Mouse (Mus musculus) liver, embryonic 14.5 days (tissue): ENCODE data around the gene Tmem117. TPM values are rescaled to one million over a fixed set of nuclear protein-coding genes. Genes with fewer than 3 reads are reported as not detected.

ENCODE experiments used
- ATAC-seq: fragments of 200-750 bp; cut with Nextera tagmentation; 2 replicates; pipeline ENCODE4 v1.8.0; 2017; ENCODE audit warnings: moderate number of reproducible peaks, mild to moderate bottlenecking, moderate library complexity; ENCODE audit not compliant: insufficient read depth
- DNase-seq, 3 experiments: peaks; one replicate each; pipeline ENCODE4 v3.0.0-alpha.2; 2012 to 2013; ENCODE audit warnings: low read depth in 3 of 3, low spot score in 3 of 3
- H3K27ac ChIP-seq: fragments of 300-500 bp; sonication (generic); 2 replicates; pipeline ENCODE4 v1.5.1; 2014; ENCODE audit warnings: moderate library complexity, mild to moderate bottlenecking, control low read depth, inconsistent platforms
- H3K27me3 ChIP-seq: fragments of 300-500 bp; sonication (generic); 2 replicates; pipeline ENCODE4 v1.6.1; 2014; ENCODE audit warnings: mild to moderate bottlenecking, low read length, moderate library complexity; ENCODE audit not compliant: control insufficient read depth, insufficient read depth
- H3K36me3 ChIP-seq: fragments of 300-500 bp; sonication (generic); replicated peaks from 2 replicates; pipeline ENCODE4 v1.6.1; 2014; ENCODE audit warnings: low read depth; ENCODE audit not compliant: control insufficient read depth, insufficient read depth
- H3K4me1 ChIP-seq, 2 experiments: fragments of 200-500 bp in 1 of 2; fragments of 300-500 bp in 1 of 2; sonication (generic) in 1 of 2; replicated peaks; 2 replicates each; pipeline ENCODE4 v1.6.1; 2012 to 2014; ENCODE audit warnings: antibody characterized with exemption in 1 of 2, inconsistent platforms in 1 of 2, low read length in 1 of 2; ENCODE audit not compliant: control insufficient read depth in 2 of 2, insufficient read depth in 2 of 2
- H3K4me2 ChIP-seq: fragments of 300-500 bp; sonication (generic); 2 replicates; pipeline ENCODE4 v1.6.1; 2014; ENCODE audit warnings: low read depth, mild to moderate bottlenecking, control low read depth, moderate library complexity
- H3K4me3 ChIP-seq, 2 experiments: fragments of 200-500 bp in 1 of 2; fragments of 300-500 bp in 1 of 2; sonication (generic) in 1 of 2; 2 replicates each; pipeline ENCODE4 v1.5.1; 2012 to 2014; ENCODE audit warnings: low read depth in 2 of 2, low read length in 2 of 2, mild to moderate bottlenecking in 2 of 2, control low read depth in 1 of 2, inconsistent platforms in 1 of 2, moderate library complexity in 1 of 2; ENCODE audit not compliant: insufficient read depth in 1 of 2
- H3K9ac ChIP-seq: fragments of 300-500 bp; sonication (generic); replicated peaks from 2 replicates; pipeline ENCODE4 v1.6.1; 2014; ENCODE audit warnings: mild to moderate bottlenecking, control low read depth, moderate library complexity
- H3K9me3 ChIP-seq: fragments of 300-500 bp; sonication (generic); 2 replicates; pipeline ENCODE4 v1.6.1; 2016; ENCODE audit warnings: low read length, mixed read lengths; ENCODE audit not compliant: control insufficient read depth
- CTCF ChIP-seq: IDR thresholded peaks from 2 replicates; pipeline ENCODE4 v1.5.1; 2016; ENCODE audit warnings: antibody characterized with exemption, low read depth, control low read depth
- EP300 ChIP-seq: IDR thresholded peaks from 2 replicates; pipeline ENCODE4 v1.6.1; 2016; ENCODE audit warnings: antibody characterized with exemption, low read depth
- WGBS: fragments of 180-500 bp; shearing (Covaris S2); extraction: QIAGEN DNeasy Blood & Tissue Kit; methylation state at CpG from one replicate; pipeline ENCODE4 v1.1.7; 2014; ENCODE audit not compliant: insufficient replicate concordance; 5-methylcytosine and 5-hydroxymethylcytosine counted together
- polyA plus RNA-seq, 2 experiments: library from polyadenylated mRNA; depleted of rRNA in 1 of 2; stranded (reverse) in 1 of 2; unstranded in 1 of 2; fragments of >200 nt; fragmentation: Nextera tagmentation in 1 of 2; extraction: Ambion mirVana in 1 of 2; gene quantifications; 2 replicates each; pipeline versions ENCODE4 v1.2.1 to v1.2.3; 2012 to 2014

Gene Tmem117
- polyA plus RNA-seq, 2 experiments = not detected

- no peak for TF ChIP-seq CTCF
- TF ChIP-seq EP300 = no peak
- Histone ChIP-seq H3K4me2 (no peak overlapping the region), H3K4me1 (no peaks in the 10 kb centered on the region), H3K9ac (no peak overlapping the region), H3K36me3 (no peaks in the 10 kb centered on the region), H3K27ac (no peak overlapping the region), H3K27me3 (no peaks in the 10 kb centered on the region), H3K4me3 (no peak overlapping the region), H3K9me3 (no peaks in the 10 kb centered on the region)
- WGBS = 76% methylated on average over 1 of the region's 1 CpGs
- no peak for ATAC-seq
- no peak for DNase-seq
Measured at GRCm38 (mm10) chr15:95068799-95069198, 439.8 kb downstream of the Tmem117 start.

- no peak overlapping the region for H3K4me3 ChIP-seq
Measured at GRCm38 (mm10) chr15:95070881-95071280, 441.8 kb downstream of the Tmem117 start.

GRCm38 (mm10) chr15:95075356-95075755, 446.3 kb downstream of the Tmem117 start:
- H3K9ac ChIP-seq = no peak overlapping the region
- WGBS = 70% methylated on average over 12 of the region's 12 CpGs

More at GRCm38 (mm10) chr15:95070881-95071280, 441.8 kb downstream of the Tmem117 start:
- WGBS = 66% methylated on average over 7 of the region's 7 CpGs
- Histone ChIP-seq H3K4me2 (no peak overlapping the region), H3K27me3 (no peaks in the 10 kb centered on the region), H3K9ac (no peak overlapping the region), H3K36me3 (no peaks in the 10 kb centered on the region), H3K9me3 (no peaks in the 10 kb centered on the region), H3K4me1 (no peaks in the 10 kb centered on the region), H3K27ac (no peak overlapping the region)
- ATAC-seq (no peak), DNase-seq (no peak)
- TF ChIP-seq CTCF = no peak
- TF ChIP-seq EP300 = no peak

GRCm38 (mm10) chr15:95081654-95082053, 452.6 kb downstream of the Tmem117 start:
- no peaks in the 10 kb centered on the region for H3K4me1 ChIP-seq
- H3K9ac ChIP-seq = no peak overlapping the region
- no peak overlapping the region for H3K4me2 ChIP-seq
- H3K9me3 ChIP-seq = no peaks in the 10 kb centered on the region; the same call in 1 of the 2 replicates
- no peak for TF ChIP-seq EP300
- no peak for TF ChIP-seq CTCF
- WGBS = 89% methylated on average over 11 of the region's 11 CpGs
- no peak overlapping the region for H3K4me3 ChIP-seq
- no peaks in the 10 kb centered on the region for H3K27me3 ChIP-seq
- ATAC-seq = no peak
- no peaks in the 10 kb centered on the region for H3K36me3 ChIP-seq
- DNase-seq = no peak
- no peak overlapping the region for H3K27ac ChIP-seq

More at GRCm38 (mm10) chr15:95075356-95075755, 446.3 kb downstream of the Tmem117 start:
- DNase-seq = no peak
- Histone ChIP-seq H3K4me3 (no peak overlapping the region), H3K9me3 (no peaks in the 10 kb centered on the region; the same call in 1 of the 2 replicates), H3K27ac (no peak overlapping the region), H3K4me2 (no peak overlapping the region), H3K4me1 (no peaks in the 10 kb centered on the region), H3K27me3 (no peaks in the 10 kb centered on the region), H3K36me3 (no peaks in the 10 kb centered on the region)
- TF ChIP-seq EP300 (no peak), CTCF (no peak)
- ATAC-seq = no peak

- Histone ChIP-seq H3K4me3 (no peak overlapping the region), H3K36me3 (no peaks in the 10 kb centered on the region), H3K27me3 (no peaks in the 10 kb centered on the region), H3K9me3 (no peaks in the 10 kb centered on the region), H3K4me1 (no peaks in the 10 kb centered on the region), H3K9ac (no peak overlapping the region), H3K27ac (no peak overlapping the region), H3K4me2 (no peak overlapping the region)
- TF ChIP-seq CTCF = no peak
- no peak for TF ChIP-seq EP300
- ATAC-seq (no peak), DNase-seq (no peak)
- WGBS = 56% methylated on average over 7 of the region's 7 CpGs
Measured at GRCm38 (mm10) chr15:95085962-95086361, 456.9 kb downstream of the Tmem117 start.
